Mouse (Mus musculus) bone marrow macrophage, adult 2 months (primary cell): ENCODE measurements around the gene Catsperg2.
"Not testable (repeated sequence)": the region's sequence is repeated elsewhere in the genome, so short reads cannot be mapped to it uniquely, and the experiment has no call there.

ENCODE experiments used
- CTCF ChIP-seq: IDR thresholded peaks from 2 replicates; pipeline ENCODE4 v1.5.1; 2012; ENCODE audit warnings: low read depth, mild to moderate bottlenecking, low read length, moderate library complexity
- POLR2A ChIP-seq: IDR thresholded peaks from 2 replicates; pipeline ENCODE4 v1.6.1; 2012; ENCODE audit warnings: mild to moderate bottlenecking, low read depth, low read length, borderline replicate concordance

- TF ChIP-seq CTCF, POLR2A: not testable (repeated sequence)
These were observed 1.2 kb downstream of the Catsperg2 start for GRCm38 (mm10) chr7:29725461-29726142.
